Mouse (Mus musculus): ENCODE results near the gene Rev3l.
"Not testable (repeated sequence)": the region's sequence is repeated elsewhere in the genome, so short reads cannot be mapped to it uniquely, and the experiment has no call there.

Rev3l gene

DNA sequence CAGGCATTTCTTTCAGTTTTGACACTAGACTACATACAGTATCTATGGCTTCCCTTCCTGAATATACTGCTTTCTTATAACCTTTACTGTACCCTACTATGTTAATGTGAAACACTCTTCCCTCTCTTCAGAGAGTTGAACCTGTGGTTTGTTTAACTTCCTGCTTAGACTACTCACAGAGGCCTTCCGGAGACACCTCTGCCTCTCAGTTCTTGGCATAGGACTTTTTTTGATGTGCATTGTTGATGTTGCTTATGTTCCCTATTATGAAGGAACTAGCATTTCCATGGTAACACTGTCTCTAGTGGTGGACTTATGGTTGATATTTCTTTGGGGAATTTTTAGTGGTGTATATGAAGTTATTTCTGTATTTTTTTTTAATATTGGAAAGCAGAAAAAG lies 61.4 kb downstream of the Rev3l start:
- no peak for DNase-seq

DNA sequence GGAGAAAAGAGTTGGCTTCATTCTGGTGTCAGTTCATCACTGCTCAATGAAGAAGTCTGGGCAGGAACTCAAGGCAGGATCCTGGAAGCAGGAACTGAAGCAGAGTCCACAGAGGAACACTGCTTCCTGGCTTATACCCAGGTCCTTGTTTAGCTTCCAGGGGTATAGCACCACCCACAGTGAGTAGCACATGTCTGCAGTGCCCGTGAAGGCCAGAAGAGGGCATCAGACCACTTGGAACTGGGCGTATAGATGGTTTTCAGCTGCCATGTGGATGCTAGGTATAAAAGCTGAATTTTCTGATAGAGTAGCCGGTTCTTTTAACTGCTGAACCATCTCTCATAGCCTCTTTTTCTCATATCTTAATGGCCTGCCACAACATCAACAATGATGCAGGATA lies 79.6 kb downstream of the Rev3l start:
- DNase-seq: no peak

DNA sequence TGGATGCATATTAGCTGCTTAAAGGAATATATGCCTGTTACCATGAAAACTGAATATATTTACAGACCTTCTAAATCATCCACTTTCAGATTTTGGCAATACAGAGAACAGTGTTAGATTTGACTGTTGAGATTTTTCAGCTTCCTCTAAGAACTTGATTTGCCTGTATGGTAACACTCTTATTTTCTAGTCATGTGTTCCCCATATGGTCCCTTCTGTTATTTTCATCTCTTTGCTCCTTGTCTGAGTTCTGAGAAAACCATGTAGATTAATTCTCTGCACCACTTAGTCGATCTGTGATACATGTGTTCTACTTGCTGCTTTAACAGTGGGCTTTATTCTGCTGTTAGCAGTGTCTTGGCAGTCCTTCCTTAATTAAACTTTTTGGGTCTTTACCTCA lies 110.7 kb downstream of the Rev3l start:
- DNase-seq: no peak

- no peak for DNase-seq
Observed at GRCm38 (mm10) chr10:39865509-39865908, 133.6 kb downstream of the Rev3l start.

GRCm38 (mm10) chr10:39888621-39889020 lies 156.7 kb downstream of the Rev3l start:
- DNase-seq: no peak

- no peak for DNase-seq
Observed at GRCm38 (mm10) chr10:39893702-39894697, 162.1 kb downstream of the Rev3l start.

- no peak for DNase-seq
Observed at GRCm38 (mm10) chr10:39896503-39896902, 164.6 kb downstream of the Rev3l start.

GRCm38 (mm10) chr10:39898874-39899371 lies 167.0 kb downstream of the Rev3l start, which contains the start of gene Mfsd4b4:
Mfsd4b4 (minus strand) TSS chr10:39899238.
- peak; percentile 81 for DNase-seq

DNA sequence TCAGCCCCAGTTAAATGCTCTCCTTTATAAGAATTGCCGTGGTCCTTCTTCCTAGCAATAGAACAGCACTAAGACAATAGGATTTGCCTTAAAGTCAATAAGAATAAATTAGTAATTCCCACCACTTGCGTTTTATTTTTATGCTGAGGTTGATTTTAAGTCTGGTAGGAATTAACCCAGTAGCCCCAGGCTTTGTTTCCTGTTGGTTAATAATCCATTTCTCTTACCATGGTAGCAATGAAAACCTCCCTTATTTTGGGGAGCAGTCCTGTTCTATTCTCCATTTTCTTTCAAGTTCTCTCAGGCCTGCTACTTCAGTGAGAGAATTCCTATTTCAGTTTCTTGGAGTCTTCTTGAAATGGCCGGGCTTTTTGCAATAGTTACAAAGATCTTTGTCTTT lies 172.3 kb downstream of the Rev3l start:
- DNase-seq: no peak

GRCm38 (mm10) chr10:39906799-39907658 lies 175.1 kb downstream of the Rev3l start:
- DNase-seq: no peak

DNA sequence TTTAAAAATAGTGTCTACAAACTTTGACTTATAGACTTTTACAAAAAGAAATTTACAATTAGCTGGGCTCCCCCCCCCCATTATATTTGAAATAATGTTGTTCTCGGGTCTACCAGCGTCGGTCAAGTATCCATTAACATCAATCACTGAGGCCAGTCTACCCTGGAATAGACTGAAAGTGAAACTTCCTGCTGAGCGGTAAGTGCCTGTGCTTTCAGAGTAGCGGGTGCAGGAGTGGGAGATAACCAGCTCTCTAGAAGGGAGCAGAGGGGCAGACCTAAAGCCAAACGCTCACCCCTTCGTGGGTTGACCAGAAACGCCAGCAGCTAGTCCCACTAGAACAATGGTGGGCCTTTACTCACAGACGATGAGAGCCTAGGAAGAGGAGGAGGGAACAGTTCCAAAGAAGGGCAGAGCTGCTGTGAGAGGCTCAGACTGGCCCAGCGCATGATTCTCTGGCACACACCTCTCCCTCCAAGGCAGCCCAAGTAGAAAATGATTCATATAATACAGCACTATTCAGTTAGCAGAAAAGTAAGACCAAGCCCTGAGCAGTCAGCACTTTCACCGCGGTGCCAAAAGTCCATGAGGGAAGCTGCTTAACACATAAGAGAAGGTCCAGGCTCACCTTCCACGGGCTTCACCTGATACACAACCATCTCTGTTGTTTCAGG lies 177.0 kb downstream of the Rev3l start:
- no peak for DNase-seq

DNA sequence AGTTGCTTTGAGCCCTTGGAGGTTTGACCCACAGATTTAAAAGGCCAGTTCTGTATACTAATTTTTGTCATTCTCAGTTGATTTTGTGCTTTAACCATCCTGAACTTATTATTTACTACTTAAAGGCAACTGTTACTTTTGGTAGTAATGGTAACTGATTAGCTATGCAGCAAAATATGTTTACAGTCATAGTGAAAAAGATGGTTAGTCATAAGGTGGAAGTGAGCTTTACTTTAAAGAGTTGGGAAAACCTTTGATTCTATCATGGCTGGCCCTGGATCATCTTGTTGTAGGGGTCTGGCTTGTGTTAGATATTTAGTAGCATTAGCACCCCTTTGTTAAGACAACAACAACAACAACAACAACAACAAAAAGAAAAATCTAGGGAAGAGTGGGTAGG lies 180.7 kb downstream of the Rev3l start:
- DNase-seq: no peak

DNA sequence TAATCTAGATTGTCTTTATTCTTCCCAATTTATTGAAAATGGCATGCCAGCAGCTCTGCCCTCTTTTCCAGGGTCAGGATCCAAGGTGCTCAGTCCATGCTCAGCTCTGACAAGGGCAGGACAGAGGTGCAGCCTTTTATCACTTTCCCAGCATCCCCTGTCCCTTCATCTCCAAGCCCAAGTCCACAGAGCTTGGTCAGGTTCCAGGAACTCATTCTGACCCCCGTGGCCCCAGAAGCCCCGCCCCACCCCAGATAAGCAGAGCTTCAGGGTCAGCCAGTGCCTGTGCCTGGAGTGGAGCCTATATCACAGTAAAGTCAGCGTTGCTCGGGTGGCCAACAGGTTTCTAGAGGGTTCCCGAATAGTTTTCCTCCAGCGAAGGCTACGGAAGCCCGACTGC lies 192.6 kb downstream of the Rev3l start:
- not testable (repeated sequence) for DNase-seq

All from cerebellum, adult 8-10 months (tissue).